Mouse (Mus musculus): ENCODE measurements around the gene Tfcp2. TPM values are rescaled to one million over a fixed set of nuclear protein-coding genes. Genes with fewer than 3 reads are reported as not detected.
A peak's percentile ranks its signal among the peaks of the same experiment; 100 is the strongest.

The Tfcp2 gene
- polyA plus RNA-seq, 1 experiment from 2014 or later: 34.5 TPM

DNA sequence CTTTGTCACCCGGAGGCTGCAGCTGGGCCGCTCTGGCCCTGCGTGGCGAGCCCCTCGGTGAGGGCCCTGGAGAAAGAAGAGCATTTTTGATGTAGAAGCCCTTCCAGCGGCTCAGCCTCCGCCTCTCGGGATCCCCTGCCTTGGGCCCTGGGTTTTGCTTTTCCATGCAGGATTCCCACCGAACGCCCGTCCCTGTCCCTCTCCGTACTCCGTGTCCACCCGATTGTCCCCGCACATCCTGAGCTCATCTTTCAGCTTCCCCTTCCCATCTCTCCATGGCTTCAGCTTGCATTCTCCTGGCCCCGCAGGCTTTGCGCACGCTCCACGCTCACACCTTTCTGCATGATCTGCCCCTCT, 82.6 kb downstream of the Tfcp2 start:
- peaks cover 31% of the 10 kb centered on the region for H3K4me1 ChIP-seq
- H3K27me3 ChIP-seq (ENCODE audit: low read depth, poor library complexity, severe bottlenecking): no peaks in the 10 kb centered on the region
- peak overlapping the region; percentile 91 for H3K4me3 ChIP-seq
- WGBS: under 1% methylated on average over 19 of the region's 19 CpGs
- H3K9me3 ChIP-seq (replicated peaks): no peaks in the 10 kb centered on the region
- H3K27ac ChIP-seq (replicated peaks): peak overlapping the region; percentile 93
- H3K36me3 ChIP-seq: peaks cover 36% of the 10 kb centered on the region
- no peak for DNase-seq (ENCODE audit: low spot score)

DNA sequence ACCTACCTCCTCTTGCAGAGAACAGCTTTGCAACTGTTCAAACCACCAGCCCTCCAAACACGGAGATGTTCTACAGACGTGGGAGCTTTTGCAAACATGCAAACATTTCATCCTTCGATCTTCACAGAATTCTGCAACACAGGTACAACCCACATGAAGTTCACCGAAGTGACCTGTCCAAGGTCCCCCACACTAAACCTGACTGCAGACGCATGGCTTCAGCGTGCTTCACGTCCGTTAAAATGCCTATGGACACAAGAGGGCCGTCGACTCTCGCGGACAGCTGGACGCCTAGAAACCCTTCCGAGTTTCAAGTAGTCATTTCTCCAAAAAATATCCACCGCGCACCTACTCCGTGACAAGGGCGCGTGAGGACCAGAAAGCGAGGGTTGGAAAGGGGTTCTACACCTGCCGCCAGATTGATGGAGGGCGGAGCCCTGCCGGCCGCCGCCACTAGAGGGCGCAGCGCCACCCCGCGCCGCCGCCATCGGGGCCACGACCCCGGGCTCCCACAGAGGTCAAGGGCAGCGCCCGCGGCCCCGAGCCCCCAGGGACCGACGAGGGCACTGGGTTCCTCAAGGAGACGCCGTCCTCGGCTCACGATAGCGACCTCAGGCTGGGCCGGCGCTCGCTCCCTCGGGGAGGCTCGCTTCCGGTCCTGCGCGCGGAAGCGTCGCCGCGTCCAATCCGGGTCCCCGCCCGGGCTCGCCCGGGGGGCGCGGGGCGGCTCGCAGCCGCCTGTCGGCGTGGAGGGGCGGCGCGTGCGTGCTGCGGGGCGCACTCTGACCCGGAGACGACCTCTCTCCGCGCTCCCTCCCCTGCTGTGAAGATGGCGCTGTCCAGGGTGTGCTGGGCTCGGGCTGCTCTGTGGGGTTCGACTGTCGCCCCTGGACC, 83.3 kb downstream of the Tfcp2 start, which contains the start of gene Letmd1:
TSS of gene Letmd1 (plus strand) at position 729 of the 894 bp plus-strand sequence.
- Histone ChIP-seq H3K9me3 (replicated peaks) (no peaks in the 10 kb centered on the region), H3K4me1 (peaks cover 31% of the 10 kb centered on the region), H3K27ac (replicated peaks) (peak within 1 kb of the TSS; percentile 93), H3K4me3 (peak within 1 kb of the TSS; percentile 91), H3K36me3 (peaks cover 30% of the 10 kb centered on the region), H3K27me3 (ENCODE audit: low read depth, poor library complexity, severe bottlenecking) (no peaks in the 10 kb centered on the region)
- peak; percentile 88 for DNase-seq (ENCODE audit: low spot score)
- WGBS: 3% methylated on average over 84 of the region's 84 CpGs

DNA sequence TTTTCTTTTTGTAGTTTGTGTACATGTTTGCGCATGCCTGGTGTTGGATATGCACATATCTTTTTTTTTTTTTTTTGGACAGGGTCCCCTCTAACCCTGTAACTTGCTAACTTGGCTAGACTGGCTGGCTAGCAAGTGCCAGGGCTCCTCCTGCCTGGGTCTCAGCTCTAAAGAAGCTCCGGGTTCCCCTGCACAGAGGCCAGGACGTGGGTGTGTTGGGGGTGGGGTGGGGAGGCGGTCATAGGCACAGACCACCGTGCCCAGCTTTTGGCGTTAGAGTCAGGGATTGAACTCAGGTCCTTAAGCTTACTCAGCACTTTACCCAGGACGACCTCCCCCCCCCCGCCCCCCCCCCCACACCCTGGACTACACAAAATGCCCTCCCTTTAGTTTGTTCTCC, 84.1 kb downstream of the Tfcp2 start:
- peak overlapping the region; percentile 93; the same call in 1 of the 2 replicates for H3K27ac ChIP-seq (replicated peaks)
- peaks cover 3% of the 10 kb centered on the region; the same call in 1 of the 2 replicates for H3K27me3 ChIP-seq (ENCODE audit: low read depth, poor library complexity, severe bottlenecking)
- H3K36me3 ChIP-seq: peaks cover 22% of the 10 kb centered on the region
- H3K4me3 ChIP-seq: peak overlapping the region; percentile 91
- 42% methylated on average over 8 of the region's 8 CpGs for WGBS
- DNase-seq (ENCODE audit: low spot score): no peak
- no peaks in the 10 kb centered on the region for H3K9me3 ChIP-seq (replicated peaks)
- H3K4me1 ChIP-seq: peaks cover 31% of the 10 kb centered on the region

DNA sequence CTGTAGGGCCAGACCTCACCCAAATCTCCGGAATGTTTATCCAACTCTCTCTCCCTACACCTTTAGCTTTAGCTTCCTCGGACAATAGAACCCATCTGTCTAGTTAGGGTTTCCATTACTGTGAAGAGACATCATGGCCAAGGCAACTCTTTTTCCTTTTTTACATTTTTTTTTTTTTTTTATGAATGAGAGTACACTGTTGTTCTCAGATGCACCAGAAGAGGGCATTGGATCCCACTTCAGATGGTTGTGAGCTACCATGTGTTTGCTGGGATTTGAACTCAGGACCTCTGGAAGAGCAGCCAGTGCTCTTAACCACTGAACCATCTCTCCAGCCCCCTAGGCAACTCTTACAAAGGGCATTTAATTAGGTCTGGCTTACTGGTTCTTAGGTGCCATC, 86.4 kb downstream of the Tfcp2 start:
- Histone ChIP-seq H3K36me3 (no peaks in the 10 kb centered on the region), H3K27me3 (ENCODE audit: low read depth, poor library complexity, severe bottlenecking) (peaks cover 6% of the 10 kb centered on the region; the same call in 1 of the 2 replicates), H3K27ac (replicated peaks) (no peak overlapping the region), H3K4me3 (no peak overlapping the region), H3K4me1 (peaks cover 36% of the 10 kb centered on the region), H3K9me3 (replicated peaks) (no peaks in the 10 kb centered on the region)
- no peak for DNase-seq (ENCODE audit: low spot score)
- WGBS: 82% methylated on average over 2 of the region's 2 CpGs

DNA sequence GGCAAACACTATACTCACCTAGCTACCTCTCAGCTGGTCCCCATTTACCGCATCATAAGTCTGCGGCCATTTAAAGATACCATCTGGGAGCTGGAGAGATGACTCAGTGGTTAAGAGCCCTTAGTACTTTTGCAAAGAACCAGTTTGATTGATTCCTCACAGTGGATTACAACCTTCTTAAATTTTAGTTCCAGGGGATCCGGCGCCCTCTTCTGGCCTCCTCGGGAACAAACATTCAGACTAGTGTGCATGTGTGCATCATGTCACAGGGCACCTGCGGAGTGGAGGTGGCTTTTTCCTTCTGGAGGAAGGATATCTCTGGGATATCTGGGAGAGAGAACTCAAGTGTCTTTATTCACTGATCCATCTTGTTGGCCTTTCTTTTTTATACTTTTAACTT, 88.1 kb downstream of the Tfcp2 start:
- WGBS: 28% methylated on average over 6 of the region's 6 CpGs
- H3K4me1 ChIP-seq: peaks cover 19% of the 10 kb centered on the region
- peak; percentile 57 for DNase-seq (ENCODE audit: low spot score)
- H3K9me3 ChIP-seq (replicated peaks): no peaks in the 10 kb centered on the region
- H3K36me3 ChIP-seq: no peaks in the 10 kb centered on the region
- peaks cover 17% of the 10 kb centered on the region for H3K27me3 ChIP-seq (ENCODE audit: low read depth, poor library complexity, severe bottlenecking)
- H3K27ac ChIP-seq (replicated peaks): no peak overlapping the region
- no peak overlapping the region for H3K4me3 ChIP-seq

DNA sequence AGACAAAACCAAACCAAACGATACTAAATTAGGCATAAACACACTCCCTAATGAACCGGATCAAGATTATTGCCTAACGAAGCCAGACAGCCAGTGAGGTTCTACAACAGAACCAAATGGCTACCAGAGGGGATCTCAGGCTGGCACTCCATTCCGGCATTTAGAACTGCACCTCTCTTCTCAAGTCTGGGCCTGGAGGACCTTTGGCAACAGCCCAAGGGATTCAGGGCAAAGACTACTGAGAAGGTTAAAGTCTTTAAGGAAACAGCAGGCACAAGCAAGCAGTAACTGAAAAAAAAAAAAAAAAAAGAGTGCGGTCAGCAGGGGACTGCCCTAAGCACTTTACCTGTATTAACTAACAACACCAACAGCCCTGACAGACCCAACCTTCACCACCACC, 89.7 kb downstream of the Tfcp2 start:
- DNase-seq (ENCODE audit: low spot score): no peak
- Histone ChIP-seq H3K27ac (replicated peaks) (no peak overlapping the region), H3K27me3 (ENCODE audit: low read depth, poor library complexity, severe bottlenecking) (peaks cover 27% of the 10 kb centered on the region), H3K9me3 (replicated peaks) (no peaks in the 10 kb centered on the region), H3K4me1 (peaks cover 10% of the 10 kb centered on the region), H3K4me3 (no peak overlapping the region), H3K36me3 (no peaks in the 10 kb centered on the region)
- 93% methylated on average over 5 of the region's 5 CpGs for WGBS

DNA sequence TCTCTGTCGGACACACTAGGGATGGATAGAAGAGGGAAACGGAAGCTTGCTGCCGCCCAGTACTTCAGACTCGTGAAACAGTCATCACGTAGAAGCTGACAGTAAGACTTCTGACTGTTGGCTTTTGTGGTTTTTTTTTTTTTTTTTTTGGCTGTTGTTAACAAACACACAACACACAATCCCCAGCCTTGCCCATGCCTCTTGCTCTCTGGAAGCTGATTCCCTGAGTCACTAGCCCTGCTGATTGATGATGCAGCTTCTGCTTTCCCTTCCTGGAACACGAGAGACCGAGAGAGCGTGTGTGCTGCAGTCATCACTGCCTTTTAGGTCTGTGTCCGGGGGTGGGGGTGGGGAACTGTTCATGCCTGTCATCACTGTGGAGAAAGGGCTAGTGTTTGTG, 90.2 kb downstream of the Tfcp2 start:
- DNase-seq (ENCODE audit: low spot score): no peak
- 86% methylated on average over 9 of the region's 9 CpGs for WGBS
- H3K36me3 ChIP-seq: no peaks in the 10 kb centered on the region
- H3K27me3 ChIP-seq (ENCODE audit: low read depth, poor library complexity, severe bottlenecking): peaks cover 27% of the 10 kb centered on the region
- H3K4me3 ChIP-seq: no peak overlapping the region
- H3K27ac ChIP-seq (replicated peaks): no peak overlapping the region
- H3K4me1 ChIP-seq: peaks cover 11% of the 10 kb centered on the region
- no peaks in the 10 kb centered on the region for H3K9me3 ChIP-seq (replicated peaks)

DNA sequence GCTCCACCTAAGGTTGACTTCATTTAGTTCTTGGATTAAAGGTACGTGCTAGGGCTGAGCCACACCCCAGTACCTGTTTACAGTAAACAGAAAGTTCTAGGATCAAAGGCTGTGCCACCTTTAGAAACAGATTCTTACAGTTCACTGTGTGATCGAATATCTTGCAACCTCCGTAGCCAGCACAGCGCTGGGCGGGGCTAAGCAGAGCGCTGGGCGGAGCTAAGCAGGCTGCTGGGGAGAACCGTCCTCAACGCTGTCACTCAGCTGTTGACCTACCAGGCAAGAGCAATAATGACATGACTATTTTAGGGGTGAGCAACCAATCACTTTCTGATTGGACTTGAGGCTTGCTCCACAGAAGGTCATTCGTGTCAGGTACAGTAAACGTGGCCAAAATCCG, 90.9 kb downstream of the Tfcp2 start:
- Histone ChIP-seq H3K27ac (replicated peaks) (no peak overlapping the region), H3K4me1 (peaks cover 11% of the 10 kb centered on the region), H3K4me3 (no peak overlapping the region), H3K36me3 (no peaks in the 10 kb centered on the region), H3K9me3 (replicated peaks) (no peaks in the 10 kb centered on the region), H3K27me3 (ENCODE audit: low read depth, poor library complexity, severe bottlenecking) (peaks cover 27% of the 10 kb centered on the region)
- WGBS: 11% methylated on average over 12 of the region's 12 CpGs
- DNase-seq (ENCODE audit: low spot score): no peak

DNA sequence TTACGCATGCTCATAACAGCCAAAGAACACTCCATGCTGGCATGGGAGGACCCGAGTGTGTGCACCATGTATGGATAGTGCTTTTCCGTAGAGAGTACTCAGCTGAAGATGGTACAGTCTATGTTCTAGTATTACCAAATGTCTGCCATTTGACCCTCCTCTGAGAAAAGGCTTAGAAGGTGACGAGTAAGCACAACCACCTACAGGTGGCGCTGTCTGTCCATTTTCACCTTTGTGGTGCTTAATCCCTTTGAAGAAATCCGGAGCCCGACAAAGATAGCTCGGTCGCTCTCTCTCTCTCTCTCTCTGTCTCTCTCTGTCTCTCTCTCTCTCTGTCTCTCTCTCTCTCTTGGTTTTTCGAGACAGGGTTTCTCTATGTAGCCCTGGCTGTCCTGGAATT, 93.8 kb downstream of the Tfcp2 start:
- Histone ChIP-seq H3K27ac (replicated peaks) (no peak overlapping the region), H3K36me3 (no peaks in the 10 kb centered on the region), H3K9me3 (replicated peaks) (no peaks in the 10 kb centered on the region), H3K4me1 (peaks cover 11% of the 10 kb centered on the region), H3K27me3 (ENCODE audit: low read depth, poor library complexity, severe bottlenecking) (peaks cover 27% of the 10 kb centered on the region), H3K4me3 (no peak overlapping the region)
- DNase-seq (ENCODE audit: low spot score): peak; percentile 51
- WGBS: 49% methylated on average over 10 of the region's 10 CpGs

DNA sequence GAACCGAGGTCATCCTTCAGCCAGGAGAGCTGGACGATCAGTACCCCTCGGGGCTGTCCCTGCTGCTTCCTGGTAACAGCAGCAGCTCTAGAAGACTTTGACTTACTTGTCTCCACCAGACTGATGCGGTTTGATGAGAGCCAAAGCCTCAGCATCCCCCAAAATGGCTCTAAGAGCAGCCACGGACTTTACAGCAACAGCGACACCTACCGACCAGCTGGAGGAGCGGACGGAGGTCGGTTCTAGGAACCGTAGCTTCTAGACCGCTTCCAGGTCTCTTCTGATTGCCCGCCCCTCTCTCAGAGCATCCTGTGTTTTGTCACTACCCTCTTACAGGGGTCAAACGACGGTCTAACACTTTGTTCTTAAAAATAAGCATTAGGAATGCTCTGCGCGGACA, 94.5 kb downstream of the Tfcp2 start:
- Histone ChIP-seq H3K9me3 (replicated peaks) (no peaks in the 10 kb centered on the region), H3K27me3 (ENCODE audit: low read depth, poor library complexity, severe bottlenecking) (peaks cover 22% of the 10 kb centered on the region), H3K4me3 (no peak overlapping the region), H3K36me3 (no peaks in the 10 kb centered on the region), H3K27ac (replicated peaks) (no peak overlapping the region), H3K4me1 (peaks cover 11% of the 10 kb centered on the region)
- peak; percentile 79 for DNase-seq (ENCODE audit: low spot score)
- 11% methylated on average over 17 of the region's 17 CpGs for WGBS

DNA sequence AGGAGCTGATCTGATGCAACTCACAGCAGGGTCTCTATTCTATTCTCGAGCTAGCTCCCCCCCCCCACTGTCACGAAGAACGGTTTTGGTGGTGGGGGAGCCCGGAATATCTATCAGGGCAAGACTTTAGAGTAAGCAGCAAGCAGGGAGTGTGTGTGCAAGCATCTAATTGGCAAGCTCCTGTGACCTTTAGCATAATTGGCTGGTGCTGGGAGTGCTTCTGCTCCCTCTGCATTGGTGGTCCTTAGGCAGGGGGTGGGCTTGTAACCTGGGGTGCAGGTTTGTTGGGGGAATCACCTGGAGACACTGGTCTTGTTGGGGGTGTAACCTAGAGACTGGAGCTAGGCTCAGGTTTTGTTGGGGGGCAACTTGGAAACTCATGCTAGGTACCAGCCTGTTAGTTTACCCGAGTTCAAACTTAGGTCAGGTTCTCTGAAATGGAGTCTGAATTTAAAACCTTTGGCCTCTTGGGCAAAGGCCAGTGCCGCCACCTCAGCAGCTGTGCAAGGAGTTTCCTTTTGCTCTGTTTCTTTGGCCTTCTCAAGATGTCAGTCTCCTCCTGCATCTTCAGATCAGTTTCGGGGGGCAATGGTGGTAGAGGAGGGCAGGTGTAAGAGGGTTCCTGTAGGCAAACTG, 95.3 kb downstream of the Tfcp2 start:
- 66% methylated on average over 7 of the region's 7 CpGs for WGBS

DNA sequence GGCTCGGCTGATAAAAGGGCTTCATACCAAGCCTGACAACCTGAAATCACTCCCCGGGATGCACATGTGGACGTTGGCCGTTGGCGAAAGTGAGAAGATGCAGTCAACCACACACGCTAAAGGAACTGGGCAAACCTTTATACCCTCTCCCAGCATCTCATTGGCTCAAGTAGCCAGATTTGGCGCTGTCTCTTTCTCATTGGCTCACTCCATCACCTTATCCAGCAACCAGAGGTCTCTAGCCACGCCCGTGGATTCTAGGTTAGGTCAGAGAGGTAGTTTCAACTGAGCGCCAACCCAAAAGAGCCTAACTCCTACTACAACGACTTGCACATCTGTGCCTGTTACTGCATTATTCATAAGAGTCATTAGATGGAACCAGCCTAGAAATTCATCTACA, 99.3 kb downstream of the Tfcp2 start:
- H3K27me3 ChIP-seq (ENCODE audit: low read depth, poor library complexity, severe bottlenecking): no peaks in the 10 kb centered on the region
- peaks cover 5% of the 10 kb centered on the region for H3K4me1 ChIP-seq
- no peaks in the 10 kb centered on the region for H3K36me3 ChIP-seq
- no peaks in the 10 kb centered on the region for H3K9me3 ChIP-seq (replicated peaks)
- no peak overlapping the region for H3K4me3 ChIP-seq
- H3K27ac ChIP-seq (replicated peaks): no peak overlapping the region
- WGBS: 85% methylated on average over 11 of the region's 11 CpGs
- no peak for DNase-seq (ENCODE audit: low spot score)

More for the DNA sequence above, 95.3 kb downstream of the Tfcp2 start:
- Histone ChIP-seq H3K4me3 (no peak overlapping the region), H3K27me3 (ENCODE audit: low read depth, poor library complexity, severe bottlenecking) (peaks cover 22% of the 10 kb centered on the region), H3K9me3 (replicated peaks) (no peaks in the 10 kb centered on the region), H3K27ac (replicated peaks) (no peak overlapping the region), H3K4me1 (peaks cover 11% of the 10 kb centered on the region), H3K36me3 (no peaks in the 10 kb centered on the region)
- no peak for DNase-seq (ENCODE audit: low spot score)

DNA sequence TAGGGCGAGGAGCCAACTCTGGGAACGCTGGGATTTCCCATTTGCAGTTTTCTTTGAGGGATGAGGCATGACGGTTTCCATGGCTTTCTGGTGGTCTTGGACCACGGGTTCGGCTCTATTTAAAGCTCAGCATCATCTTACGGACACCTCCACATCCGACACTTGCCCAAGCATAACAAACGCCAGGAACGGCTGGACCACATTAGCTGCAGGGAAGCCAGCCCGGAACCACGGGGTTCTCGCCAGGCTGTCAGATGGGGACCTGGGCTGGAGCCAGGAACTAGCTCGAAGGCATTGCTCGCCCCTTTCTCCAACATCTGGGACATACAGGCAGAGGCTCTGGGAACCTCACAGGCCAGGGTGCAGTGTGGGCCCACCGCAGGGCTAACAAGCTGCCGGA, 100.6 kb downstream of the Tfcp2 start:
- Histone ChIP-seq H3K4me1 (no peaks in the 10 kb centered on the region; the same call in 1 of the 2 replicates), H3K4me3 (no peak overlapping the region), H3K27me3 (ENCODE audit: low read depth, poor library complexity, severe bottlenecking) (no peaks in the 10 kb centered on the region), H3K9me3 (replicated peaks) (no peaks in the 10 kb centered on the region), H3K27ac (replicated peaks) (no peak overlapping the region), H3K36me3 (no peaks in the 10 kb centered on the region)
- WGBS: 82% methylated on average over 16 of the region's 16 CpGs
- DNase-seq (ENCODE audit: low spot score): no peak
